Mouse (Mus musculus) CH12.LX (cell line): Measurements from ENCODE around the gene Fam124b. TPM values are rescaled to one million over a fixed set of nuclear protein-coding genes. Genes with fewer than 3 reads are reported as not detected.

Experiments
- DNase-seq: peaks from one replicate; pipeline ENCODE4 v3.0.0-alpha.2; 2013; ENCODE audit errors: extremely low read depth
- H3K27ac ChIP-seq: 2 replicates; pipeline ENCODE4 v1.5.1; 2012; ENCODE audit warnings: low read depth, mild to moderate bottlenecking, control low read depth, moderate library complexity; ENCODE audit not compliant: insufficient read depth
- H3K27me3 ChIP-seq: replicated peaks from 2 replicates; pipeline ENCODE3; 2012; ENCODE audit warnings: inconsistent platforms
- H3K36me3 ChIP-seq, 2 experiments: replicated peaks in 1 of 2; 2 replicates each; pipeline versions ENCODE3 to v1.6.1; 2012; ENCODE audit warnings: inconsistent platforms in 1 of 2, low read length in 1 of 2, mild to moderate bottlenecking in 1 of 2, mixed read lengths in 1 of 2, moderate library complexity in 1 of 2; ENCODE audit not compliant: control insufficient read depth in 1 of 2, insufficient read depth in 1 of 2
- H3K4me1 ChIP-seq, 2 experiments: 2 replicates each; pipeline ENCODE4 v1.6.1; 2012; ENCODE audit warnings: inconsistent platforms in 1 of 2, moderate library complexity in 1 of 2; ENCODE audit not compliant: insufficient read depth in 2 of 2, control insufficient read depth in 1 of 2
- H3K4me2 ChIP-seq: 2 replicates; pipeline ENCODE4 v1.6.1; 2012; ENCODE audit warnings: low read depth, mild to moderate bottlenecking, control low read depth; ENCODE audit not compliant: poor library complexity, insufficient read depth, severe bottlenecking
- H3K4me3 ChIP-seq, 3 experiments: fragments of 150-350 bp in 1 of 3; sonication (generic) in 1 of 3; replicated peaks in 1 of 3; 2 replicates each; pipeline versions ENCODE3 to v1.5.1; 2011 to 2012; ENCODE audit warnings: low read depth in 2 of 3, low read length in 2 of 3, mild to moderate bottlenecking in 2 of 3, moderate library complexity in 2 of 3, control low read depth in 1 of 3, improper control_type of control experiment in 1 of 3, inconsistent platforms in 1 of 3, mixed read lengths in 1 of 3; ENCODE audit not compliant: poor library complexity in 1 of 3
- H3K79me2 ChIP-seq: replicated peaks from 2 replicates; pipeline ENCODE4 v1.6.1; 2012; ENCODE audit warnings: mild to moderate bottlenecking, moderate library complexity; ENCODE audit not compliant: control insufficient read depth, poor library complexity, insufficient read depth, severe bottlenecking; ENCODE audit errors: extremely low read depth
- H3K9ac ChIP-seq: 2 replicates; pipeline ENCODE4 v1.6.1; 2012; ENCODE audit warnings: low read depth, mild to moderate bottlenecking, control low read depth, moderate library complexity; ENCODE audit not compliant: insufficient read depth
- H3K9me3 ChIP-seq: replicated peaks from 2 replicates; pipeline ENCODE3; 2012; ENCODE audit warnings: low read length, inconsistent platforms, mixed read lengths
- BHLHE40 ChIP-seq: IDR thresholded peaks from 2 replicates; pipeline ENCODE4 v1.6.1; 2011; ENCODE audit warnings: mild to moderate bottlenecking, low read depth, low read length, improper control_type of control experiment
- CHD1 ChIP-seq: IDR thresholded peaks from 2 replicates; pipeline ENCODE4 v1.6.1; 2012; ENCODE audit warnings: low read depth, low read length, improper control_type of control experiment, inconsistent platforms
- CHD2 ChIP-seq: IDR thresholded peaks from 2 replicates; pipeline ENCODE4 v1.6.1; 2011; ENCODE audit warnings: low read length, improper control_type of control experiment
- CTCF ChIP-seq, 2 experiments: IDR thresholded peaks in 1 of 2; conservative IDR thresholded peaks in 1 of 2; 2 replicates each; pipeline ENCODE4 v1.5.1; 2011 to 2012; ENCODE audit warnings: low read depth in 2 of 2, low read length in 2 of 2, improper control_type of control experiment in 1 of 2, inconsistent platforms in 1 of 2, mild to moderate bottlenecking in 1 of 2, moderate library complexity in 1 of 2
- EP300 ChIP-seq: IDR thresholded peaks from 2 replicates; pipeline ENCODE4 v1.6.1; 2011; ENCODE audit warnings: low read length, improper control_type of control experiment
- GABPA ChIP-seq: IDR thresholded peaks from 2 replicates; pipeline ENCODE4 v1.6.1; 2012; ENCODE audit warnings: low read depth, low read length, improper control_type of control experiment, inconsistent platforms; ENCODE audit not compliant: insufficient replicate concordance
- HCFC1 ChIP-seq: IDR thresholded peaks from 2 replicates; pipeline ENCODE4 v1.6.1; 2012; ENCODE audit warnings: low read depth, mild to moderate bottlenecking, inconsistent platforms, low read length, improper control_type of control experiment
- JUND ChIP-seq: conservative IDR thresholded peaks from 2 replicates; pipeline ENCODE4 v1.6.1; 2011; ENCODE audit warnings: low read depth, low read length, improper control_type of control experiment
- MXI1 ChIP-seq: IDR thresholded peaks from 2 replicates; pipeline ENCODE4 v1.6.1; 2011; ENCODE audit warnings: mild to moderate bottlenecking, low read depth, low read length, improper control_type of control experiment
- POLR2A ChIP-seq: IDR thresholded peaks from 2 replicates; pipeline ENCODE4 v1.6.1; 2011; ENCODE audit warnings: low read depth, mild to moderate bottlenecking, improper control_type of control experiment, low read length
- RAD21 ChIP-seq: IDR thresholded peaks from 2 replicates; pipeline ENCODE4 v1.6.1; 2011; ENCODE audit warnings: low read depth, mild to moderate bottlenecking, low read length, improper control_type of control experiment, moderate library complexity
- SIN3A ChIP-seq: IDR thresholded peaks from 2 replicates; pipeline ENCODE4 v1.6.1; 2012; ENCODE audit warnings: low read length, improper control_type of control experiment, inconsistent platforms
- SMC3 ChIP-seq: IDR thresholded peaks from 2 replicates; pipeline ENCODE4 v1.6.1; 2011; ENCODE audit warnings: low read depth, low read length, improper control_type of control experiment
- TCF12 ChIP-seq: IDR thresholded peaks from 2 replicates; pipeline ENCODE4 v1.6.1; 2014; ENCODE audit warnings: low read depth, mild to moderate bottlenecking, inconsistent platforms, low read length, improper control_type of control experiment
- USF2 ChIP-seq: conservative IDR thresholded peaks from 2 replicates; pipeline ENCODE4 v1.6.1; 2011; ENCODE audit warnings: low read depth, low read length, improper control_type of control experiment
- ZC3H11A ChIP-seq: IDR thresholded peaks from 2 replicates; pipeline ENCODE4 v1.6.1; 2012; ENCODE audit warnings: low read depth, mild to moderate bottlenecking, inconsistent platforms, low read length, improper control_type of control experiment
- ZKSCAN1 ChIP-seq: IDR thresholded peaks from 2 replicates; pipeline ENCODE4 v1.6.1; 2012; ENCODE audit warnings: low read depth, inconsistent platforms, low read length, improper control_type of control experiment, borderline replicate concordance
- dilution Hi-C: fragments of 300-500 bp; cut with MboI; formaldehyde crosslinking; loops from 2 replicates; pipeline ENCODE4 v1.14.3; 2020; ENCODE audit warnings: low sequenced_read_pairs; ENCODE audit not compliant: extremely low pct_unique_long_range_greater_than_20kb, extremely low pct_ligation_motif_present
- in situ Hi-C: fragments of 300-500 bp; cut with MboI; formaldehyde crosslinking; loops from 3 replicates; pipeline ENCODE4 v1.14.3; 2019; ENCODE audit warnings: low sequenced_read_pairs, low pct_ligation_motif_present, low pct_unique_long_range_greater_than_20kb, mixed read lengths
- polyA plus RNA-seq: library from polyadenylated mRNA; unstranded; fragments of >175 nt; gene quantifications from 2 replicates; pipeline ENCODE4 v1.2.1, GENCODE M21; 2012; ENCODE audit warnings: low read depth; ENCODE audit not compliant: insufficient read length
- total RNA-seq, 2 experiments: library from RNA; depleted of rRNA; stranded (reverse); fragments of 300-350 nt in 1 of 2; fragments of >200 nt in 1 of 2; gene quantifications; 2 replicates each; pipeline ENCODE4 v1.2.3; 2012 to 2014

Gene Fam124b
- total and polyA plus RNA-seq, 3 experiments, result 1.7 to 4.9 (median 3.4) TPM

DNA sequence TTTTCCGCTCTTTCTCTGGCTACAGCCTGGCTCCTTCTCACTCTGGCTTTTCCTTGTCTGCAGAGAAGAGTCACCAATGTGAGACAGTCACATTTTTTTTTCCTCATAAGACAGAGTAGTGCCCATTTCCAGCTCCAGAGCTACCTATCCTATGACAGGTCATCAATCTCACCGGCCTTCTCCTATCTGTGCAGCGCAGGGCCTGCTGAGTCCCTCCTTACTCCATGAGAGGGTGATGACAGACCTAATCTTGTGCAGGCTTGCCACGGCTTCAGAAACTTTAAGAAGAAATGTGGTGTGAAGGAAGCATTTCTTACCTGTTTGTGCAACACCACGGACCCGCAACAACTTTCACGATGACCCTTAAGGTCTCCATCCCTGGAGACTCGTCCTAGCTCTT, 25.4 kb downstream of the Fam124b start (continued):
- TF ChIP-seq JUND, result no peak
- no peak for TF ChIP-seq TCF12
- no peak for TF ChIP-seq RAD21

GRCm38 (mm10) chr1:80181414-80181805, 36.9 kb downstream of the Fam124b start:
- Histone ChIP-seq H3K4me2 (no peak overlapping the region), H3K79me2 (no peaks in the 10 kb centered on the region), H3K9me3 (peaks cover 2% of the 10 kb centered on the region), H3K4me3 (no peak overlapping the region), H3K27me3 (no peaks in the 10 kb centered on the region), H3K4me1 (peaks cover 6 to 9% of the 10 kb centered on the region in 2 experiments; a peak in 3 of 4 replicates), H3K27ac (no peak overlapping the region), H3K36me3 (no peaks in the 10 kb centered on the region), H3K9ac (no peak overlapping the region)
- no peak for DNase-seq
- in situ Hi-C loops (loop anchor here (10.0 kb wide), 1 partner anchor 233 kb away; no protein-coding TSS in a partner anchor), dilution Hi-C loops (no loop called here)
- TF ChIP-seq POLR2A, result no peak
- no peak for TF ChIP-seq CHD1
- TF ChIP-seq MXI1, result no peak
- no peak for TF ChIP-seq JUND
- TF ChIP-seq EP300, result no peak
- TF ChIP-seq GABPA, result no peak
- no peak for TF ChIP-seq RAD21
- TF ChIP-seq SIN3A, result no peak
- TF ChIP-seq HCFC1, result no peak

GRCm38 (mm10) chr1:80180767-80181413, 37.4 kb downstream of the Fam124b start:
- in situ Hi-C loops (loop anchor here (10.0 kb wide), 1 partner anchor 234 kb away; no protein-coding TSS in a partner anchor), dilution Hi-C loops (no loop called here)
- H3K9me3 ChIP-seq, result peaks cover 2% of the 10 kb centered on the region
- no peaks in the 10 kb centered on the region for H3K79me2 ChIP-seq
- H3K27me3 ChIP-seq, result no peaks in the 10 kb centered on the region
- TF ChIP-seq ZKSCAN1 (no peak), USF2 (no peak), BHLHE40 (no peak), CHD2 (no peak), RAD21 (peak; percentile 98), ZC3H11A (peak; percentile 85), SMC3 (peak; percentile 92), CTCF (conservative IDR thresholded peaks at IDR 0.05 in 1 of 2, IDR thresholded peaks at IDR 0.05 in 1 of 2; ENCODE audit: low read depth in 2 of 2, low read length in 2 of 2) (peak; percentile 65 to 93)
- H3K9ac ChIP-seq, result no peak overlapping the region
- no peak overlapping the region for H3K27ac ChIP-seq
- H3K36me3 ChIP-seq, result no peaks in the 10 kb centered on the region
- no peak overlapping the region for H3K4me2 ChIP-seq
- DNase-seq, result peak; percentile 76
- H3K4me3 ChIP-seq, result no peak overlapping the region
- H3K4me1 ChIP-seq, result peaks cover 6 to 9% of the 10 kb centered on the region in 2 experiments; a peak in 3 of 4 replicates
